Mouse (Mus musculus): Measurements from ENCODE around the gene Htra2. TPM values are rescaled to one million over a fixed set of nuclear protein-coding genes. Genes with fewer than 3 reads are reported as not detected.

The Htra2 gene
- polyA plus RNA-seq, 1 experiment from 2014 or later, result 80.8 TPM

GRCm38 (mm10) chr6:83029777-83030176 is 25.3 kb downstream of the Htra2 start:
- no peak for ATAC-seq (ENCODE audit: low FRiP score)
- H3K4me2 ChIP-seq, result no peak overlapping the region
- 28% methylated on average over 10 of the region's 10 CpGs for WGBS
- H3K4me1 ChIP-seq, result peaks cover 23% of the 10 kb centered on the region
- H3K9me3 ChIP-seq (replicated peaks), result no peaks in the 10 kb centered on the region
- H3K36me3 ChIP-seq, result no peaks in the 10 kb centered on the region
- H3K27me3 ChIP-seq (replicated peaks), result peaks cover 43% of the 10 kb centered on the region
- no peak overlapping the region for H3K27ac ChIP-seq (replicated peaks)
- H3K4me3 ChIP-seq (replicated peaks), result no peak overlapping the region
- no peak overlapping the region for H3K9ac ChIP-seq (replicated peaks)

DNA sequence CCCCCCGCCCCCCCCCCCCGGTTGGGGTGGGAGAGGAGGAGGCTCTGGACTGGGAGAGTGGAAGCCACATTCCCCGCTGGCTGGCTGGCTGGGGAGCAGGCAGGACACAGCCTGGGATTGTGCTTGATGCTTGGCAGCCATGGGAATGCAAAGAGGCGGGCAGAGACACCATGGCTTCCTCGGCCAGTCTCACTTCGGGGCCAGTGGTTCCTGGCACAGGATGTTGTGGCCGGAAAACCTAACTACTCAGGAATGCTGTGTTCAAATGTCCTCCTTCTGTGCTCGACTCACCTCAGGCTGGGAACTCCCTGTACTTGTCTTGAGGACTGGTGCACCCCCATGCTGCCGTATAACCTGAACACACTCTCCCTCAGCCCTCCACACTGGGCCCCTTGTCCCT is 27.4 kb downstream of the Htra2 start:
- Histone ChIP-seq H3K27ac (replicated peaks) (no peak overlapping the region), H3K9me3 (replicated peaks) (no peaks in the 10 kb centered on the region), H3K9ac (replicated peaks) (no peak overlapping the region), H3K4me1 (peaks cover 7% of the 10 kb centered on the region), H3K36me3 (no peaks in the 10 kb centered on the region), H3K27me3 (replicated peaks) (peaks cover 28% of the 10 kb centered on the region), H3K4me2 (no peak overlapping the region), H3K4me3 (replicated peaks) (no peak overlapping the region)
- 59% methylated on average over 7 of the region's 9 CpGs for WGBS
- no peak for ATAC-seq (ENCODE audit: low FRiP score)

DNA sequence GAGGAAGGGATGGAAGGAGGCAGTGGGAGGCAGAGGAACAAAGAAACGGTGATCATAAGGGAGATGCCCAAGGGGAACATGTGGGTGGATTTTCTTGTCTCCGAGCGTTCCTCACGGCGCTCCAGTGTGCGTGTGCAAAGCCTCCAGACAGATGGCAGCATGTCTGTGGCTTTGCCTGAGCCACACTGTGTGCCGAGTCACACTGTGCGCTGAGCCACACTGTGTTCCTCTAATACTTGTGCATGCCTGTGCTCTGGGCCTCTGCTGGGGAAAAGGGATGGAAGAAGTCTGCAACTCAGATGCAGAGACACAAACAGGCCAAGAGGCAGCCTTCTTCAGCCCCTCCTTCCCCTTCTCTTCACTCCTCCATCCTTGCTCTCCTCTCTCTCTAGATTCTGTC is 27.8 kb downstream of the Htra2 start:
- ATAC-seq (ENCODE audit: low FRiP score), result no peak
- no peak overlapping the region for H3K4me2 ChIP-seq
- H3K9me3 ChIP-seq (replicated peaks), result no peaks in the 10 kb centered on the region
- no peak overlapping the region for H3K27ac ChIP-seq (replicated peaks)
- 68% methylated on average over 8 of the region's 8 CpGs for WGBS
- no peaks in the 10 kb centered on the region for H3K36me3 ChIP-seq
- peaks cover 24% of the 10 kb centered on the region for H3K27me3 ChIP-seq (replicated peaks)
- no peak overlapping the region for H3K4me3 ChIP-seq (replicated peaks)
- H3K4me1 ChIP-seq, result peaks cover 3% of the 10 kb centered on the region
- H3K9ac ChIP-seq (replicated peaks), result no peak overlapping the region

- Histone ChIP-seq H3K27ac (replicated peaks) (no peak overlapping the region), H3K4me1 (no peaks in the 10 kb centered on the region), H3K36me3 (no peaks in the 10 kb centered on the region), H3K9me3 (replicated peaks) (no peaks in the 10 kb centered on the region), H3K27me3 (replicated peaks) (peaks cover 7% of the 10 kb centered on the region; the same call in 1 of the 2 replicates), H3K9ac (replicated peaks) (no peak overlapping the region), H3K4me3 (replicated peaks) (no peak overlapping the region), H3K4me2 (no peak overlapping the region)
- ATAC-seq (ENCODE audit: low FRiP score), result no peak
- 100% methylated on average over 4 of the region's 4 CpGs for WGBS
These were observed 29.9 kb downstream of the Htra2 start for GRCm38 (mm10) chr6:83025221-83025620.

DNA sequence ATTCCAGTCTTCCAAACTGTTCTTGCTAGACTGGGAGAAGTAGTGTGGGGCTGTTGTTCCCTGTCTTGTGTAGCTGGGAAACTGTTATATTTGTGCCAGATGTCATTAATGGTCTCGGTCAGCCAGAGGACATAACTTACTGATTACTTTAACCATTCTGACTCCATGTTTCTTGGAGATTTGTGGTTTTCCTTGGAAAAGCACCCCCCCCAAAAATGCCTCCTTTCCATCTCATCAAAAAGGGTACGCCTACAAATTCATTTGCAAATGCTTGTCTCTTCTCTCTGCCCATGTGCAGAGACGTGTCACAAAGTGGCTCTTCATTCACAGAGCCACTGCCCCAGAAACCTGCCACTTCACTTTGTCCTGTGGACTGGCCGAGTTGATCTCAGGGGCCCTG is 30.7 kb downstream of the Htra2 start:
- no peak for ATAC-seq (ENCODE audit: low FRiP score)
- no peaks in the 10 kb centered on the region for H3K27me3 ChIP-seq (replicated peaks)
- H3K9me3 ChIP-seq (replicated peaks), result no peaks in the 10 kb centered on the region
- H3K4me3 ChIP-seq (replicated peaks), result no peak overlapping the region
- no peaks in the 10 kb centered on the region for H3K36me3 ChIP-seq
- WGBS, result 75% methylated on average over 4 of the region's 4 CpGs
- no peak overlapping the region for H3K9ac ChIP-seq (replicated peaks)
- no peak overlapping the region for H3K27ac ChIP-seq (replicated peaks)
- no peak overlapping the region for H3K4me2 ChIP-seq
- H3K4me1 ChIP-seq, result no peaks in the 10 kb centered on the region

DNA sequence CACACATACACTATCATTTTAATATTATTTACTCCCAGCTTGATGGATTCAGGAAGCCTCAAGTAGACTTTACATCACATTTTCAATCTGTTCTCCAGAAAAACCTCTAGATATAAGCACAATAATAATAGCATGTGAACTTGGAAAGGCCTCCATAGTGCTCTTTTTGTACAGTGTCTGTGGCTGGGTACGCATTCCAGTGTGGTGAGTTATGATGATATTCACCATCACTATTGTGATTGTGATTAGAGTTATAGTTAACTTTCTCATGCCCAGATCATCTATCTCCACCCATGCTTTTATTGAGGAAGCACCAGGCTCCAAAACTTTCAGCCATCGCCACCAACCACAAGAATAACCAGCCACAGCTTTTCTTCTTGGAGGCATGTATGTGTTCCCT is 31.3 kb downstream of the Htra2 start:
- no peak overlapping the region for H3K27ac ChIP-seq (replicated peaks)
- H3K9ac ChIP-seq (replicated peaks), result no peak overlapping the region
- no peak for ATAC-seq (ENCODE audit: low FRiP score)
- no peaks in the 10 kb centered on the region for H3K27me3 ChIP-seq (replicated peaks)
- no peaks in the 10 kb centered on the region for H3K4me1 ChIP-seq
- H3K9me3 ChIP-seq (replicated peaks), result no peaks in the 10 kb centered on the region
- H3K4me2 ChIP-seq, result no peak overlapping the region
- WGBS, result 85% methylated on average over 2 of the region's 2 CpGs
- no peaks in the 10 kb centered on the region for H3K36me3 ChIP-seq
- no peak overlapping the region for H3K4me3 ChIP-seq (replicated peaks)

DNA sequence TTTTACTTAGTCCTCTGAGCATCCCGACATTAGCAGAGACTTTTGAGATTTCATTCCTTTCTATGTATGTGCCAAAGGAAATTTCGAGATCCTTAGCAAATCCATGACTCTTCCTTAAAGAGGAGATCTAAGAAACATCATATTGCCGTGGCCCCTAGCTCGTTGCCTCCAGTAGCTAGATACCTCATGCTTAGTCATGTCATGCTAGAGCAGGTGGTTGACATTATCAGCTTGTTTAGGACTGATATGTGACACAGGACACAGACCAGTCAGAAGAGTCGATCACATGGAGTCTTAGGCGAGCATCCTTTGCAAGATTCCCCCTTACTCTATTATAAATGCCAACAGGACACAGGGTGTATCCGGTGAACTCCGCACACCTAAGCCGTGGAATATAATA is 32.1 kb downstream of the Htra2 start:
- H3K36me3 ChIP-seq, result no peaks in the 10 kb centered on the region
- no peaks in the 10 kb centered on the region for H3K27me3 ChIP-seq (replicated peaks)
- H3K4me3 ChIP-seq (replicated peaks), result no peak overlapping the region
- H3K4me1 ChIP-seq, result no peaks in the 10 kb centered on the region
- no peak overlapping the region for H3K9ac ChIP-seq (replicated peaks)
- no peak overlapping the region for H3K4me2 ChIP-seq
- no peaks in the 10 kb centered on the region for H3K9me3 ChIP-seq (replicated peaks)
- 86% methylated on average over 9 of the region's 9 CpGs for WGBS
- no peak for ATAC-seq (ENCODE audit: low FRiP score)
- no peak overlapping the region for H3K27ac ChIP-seq (replicated peaks)

GRCm38 (mm10) chr6:83020836-83021593 is 34.1 kb downstream of the Htra2 start:
- no peaks in the 10 kb centered on the region for H3K36me3 ChIP-seq
- WGBS, result 82% methylated on average over 4 of the region's 4 CpGs

DNA sequence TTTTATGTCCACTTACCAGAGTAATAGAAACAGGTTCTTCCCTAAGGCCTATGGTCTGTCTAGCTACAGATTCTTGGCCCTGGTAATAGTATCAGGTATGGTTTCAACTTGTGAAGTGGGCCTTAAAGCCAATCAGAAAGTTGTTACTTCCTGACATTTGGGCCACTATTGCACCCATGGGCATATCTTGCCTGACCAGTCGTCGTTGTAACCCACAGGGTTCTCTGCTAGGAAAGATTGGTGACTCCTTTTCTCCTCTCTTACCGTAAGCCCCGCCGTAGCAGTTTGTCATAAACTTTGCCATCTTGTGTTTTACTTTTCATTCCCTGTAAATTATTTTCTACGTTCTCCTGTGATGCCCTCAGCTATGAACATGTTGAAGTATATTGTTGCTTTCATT is 35.0 kb downstream of the Htra2 start:
- no peak overlapping the region for H3K27ac ChIP-seq (replicated peaks)
- no peak overlapping the region for H3K4me2 ChIP-seq
- 91% methylated on average over 6 of the region's 6 CpGs for WGBS
- H3K9me3 ChIP-seq (replicated peaks), result no peaks in the 10 kb centered on the region
- H3K36me3 ChIP-seq, result no peaks in the 10 kb centered on the region
- no peak overlapping the region for H3K9ac ChIP-seq (replicated peaks)
- no peak overlapping the region for H3K4me3 ChIP-seq (replicated peaks)
- H3K27me3 ChIP-seq (replicated peaks), result no peaks in the 10 kb centered on the region
- ATAC-seq (ENCODE audit: low FRiP score), result no peak
- no peaks in the 10 kb centered on the region for H3K4me1 ChIP-seq

More at GRCm38 (mm10) chr6:83020836-83021593, 34.1 kb downstream of the Htra2 start:
- no peak overlapping the region for H3K4me3 ChIP-seq (replicated peaks)
- H3K27ac ChIP-seq (replicated peaks), result no peak overlapping the region
- ATAC-seq (ENCODE audit: low FRiP score), result no peak
- H3K4me2 ChIP-seq, result no peak overlapping the region
- no peaks in the 10 kb centered on the region for H3K4me1 ChIP-seq
- no peaks in the 10 kb centered on the region for H3K9me3 ChIP-seq (replicated peaks)
- H3K9ac ChIP-seq (replicated peaks), result no peak overlapping the region
- no peaks in the 10 kb centered on the region for H3K27me3 ChIP-seq (replicated peaks)

- H3K4me1 ChIP-seq, result no peaks in the 10 kb centered on the region
- ATAC-seq (ENCODE audit: low FRiP score), result no peak
- no peak overlapping the region for H3K27ac ChIP-seq (replicated peaks)
- no peak overlapping the region for H3K4me2 ChIP-seq
- no peak overlapping the region for H3K9ac ChIP-seq (replicated peaks)
- no peak overlapping the region for H3K4me3 ChIP-seq (replicated peaks)
- 59% methylated on average over 3 of the region's 3 CpGs for WGBS
- no peaks in the 10 kb centered on the region for H3K27me3 ChIP-seq (replicated peaks)
- no peaks in the 10 kb centered on the region for H3K9me3 ChIP-seq (replicated peaks)
- no peaks in the 10 kb centered on the region for H3K36me3 ChIP-seq
These were observed 36.0 kb downstream of the Htra2 start for GRCm38 (mm10) chr6:83019044-83019443.

DNA sequence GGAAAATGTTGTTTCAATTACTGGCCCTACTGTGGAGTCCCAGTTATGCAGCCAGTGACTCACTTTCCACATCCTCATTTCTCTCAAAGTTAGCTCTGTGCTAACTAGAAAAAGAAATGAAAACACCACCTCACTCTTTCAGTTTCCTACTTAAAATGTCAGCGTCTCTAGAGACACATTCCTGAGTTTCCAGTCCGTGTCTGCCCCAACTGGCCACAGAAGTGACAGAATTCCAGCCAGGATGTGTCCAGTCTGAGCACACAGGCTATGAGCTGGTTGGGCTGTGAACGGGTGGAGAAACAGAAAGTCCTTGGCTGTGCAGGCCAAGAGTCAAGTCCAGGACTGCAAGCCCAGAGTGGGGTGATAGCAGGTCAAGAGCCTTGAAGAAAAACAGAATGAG is 37.9 kb downstream of the Htra2 start:
- WGBS, result 79% methylated on average over 3 of the region's 3 CpGs
- no peak overlapping the region for H3K4me2 ChIP-seq

GRCm38 (mm10) chr6:83015749-83016148 is 39.3 kb downstream of the Htra2 start:
- no peak overlapping the region for H3K4me3 ChIP-seq (replicated peaks)

More for the DNA sequence above, 37.9 kb downstream of the Htra2 start:
- H3K27me3 ChIP-seq (replicated peaks), result no peaks in the 10 kb centered on the region
- no peak overlapping the region for H3K9ac ChIP-seq (replicated peaks)
- H3K4me3 ChIP-seq (replicated peaks), result no peak overlapping the region
- no peak for ATAC-seq (ENCODE audit: low FRiP score)
- H3K4me1 ChIP-seq, result no peaks in the 10 kb centered on the region
- no peaks in the 10 kb centered on the region for H3K36me3 ChIP-seq
- no peaks in the 10 kb centered on the region for H3K9me3 ChIP-seq (replicated peaks)
- no peak overlapping the region for H3K27ac ChIP-seq (replicated peaks)

More at GRCm38 (mm10) chr6:83015749-83016148, 39.3 kb downstream of the Htra2 start:
- ATAC-seq (ENCODE audit: low FRiP score), result no peak
- Histone ChIP-seq H3K9me3 (replicated peaks) (no peaks in the 10 kb centered on the region), H3K27me3 (replicated peaks) (no peaks in the 10 kb centered on the region), H3K36me3 (no peaks in the 10 kb centered on the region), H3K4me2 (no peak overlapping the region), H3K27ac (replicated peaks) (no peak overlapping the region), H3K9ac (replicated peaks) (no peak overlapping the region), H3K4me1 (no peaks in the 10 kb centered on the region)
- WGBS, result 89% methylated on average over 2 of the region's 2 CpGs

Data from neural tube, embryonic 15.5 days (tissue).